Mouse (Mus musculus) embryo, embryonic 11.5 days (tissue): ENCODE measurements around the gene Tfdp2.
"Not testable (repeated sequence)": the region's sequence is repeated elsewhere in the genome, so short reads cannot be mapped to it uniquely, and the experiment has no call there.

Experiments used
- DNase-seq: peaks from one replicate; pipeline ENCODE4 v3.0.0-alpha.2; 2012; ENCODE audit warnings: low read depth, low spot score

The Tfdp2 gene

GRCm38 (mm10) chr9:96195885-96196622, at the start of gene Tfdp2:
Gene Tfdp2, plus strand, starts transcription at chr9:96196275.
- DNase-seq, result peak; percentile 82

DNA sequence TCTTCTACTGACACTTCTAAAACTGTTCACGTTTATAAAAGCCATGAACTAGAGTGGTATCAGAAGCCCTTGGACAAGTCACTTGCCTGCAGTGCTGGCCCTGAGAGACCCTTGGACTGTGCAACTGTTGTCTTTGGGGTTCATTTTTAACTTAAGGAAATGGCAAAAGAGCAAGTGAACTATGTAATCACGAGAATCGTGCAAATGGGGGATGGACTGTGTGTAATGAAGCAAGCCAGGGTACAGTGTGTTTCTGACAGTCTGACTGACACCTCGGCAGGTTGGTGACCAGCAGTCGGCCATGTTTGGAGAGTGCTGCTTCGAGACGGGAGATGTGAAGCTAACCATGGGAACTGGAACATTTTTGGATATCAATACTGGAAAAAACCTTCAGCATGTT, 43.3 kb upstream of the Tfdp2 start:
- DNase-seq, result no peak

DNA sequence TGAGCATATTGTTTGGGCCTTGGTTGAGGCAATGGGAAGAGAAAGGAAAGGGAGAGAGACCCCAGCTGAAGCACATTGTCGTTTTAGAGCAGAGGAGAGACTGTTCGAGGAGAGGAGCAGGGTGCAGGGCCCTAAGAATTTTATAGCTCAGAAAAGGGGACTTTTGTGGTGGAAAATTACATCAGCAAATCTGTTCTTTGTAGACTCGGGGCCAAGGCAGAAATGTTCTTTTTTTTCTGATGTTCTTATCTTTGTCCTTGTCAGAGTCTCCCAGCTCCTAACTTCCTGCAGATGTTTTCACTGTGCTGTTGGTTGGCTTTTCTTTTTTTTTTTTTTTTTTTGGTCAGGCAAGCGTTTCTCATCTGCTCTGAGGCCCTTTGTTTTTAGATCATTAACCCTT, 37.6 kb upstream of the Tfdp2 start:
- no peak for DNase-seq

- no peak for DNase-seq
These were observed 37.0 kb upstream of the Tfdp2 start for GRCm38 (mm10) chr9:96159047-96159446.

DNA sequence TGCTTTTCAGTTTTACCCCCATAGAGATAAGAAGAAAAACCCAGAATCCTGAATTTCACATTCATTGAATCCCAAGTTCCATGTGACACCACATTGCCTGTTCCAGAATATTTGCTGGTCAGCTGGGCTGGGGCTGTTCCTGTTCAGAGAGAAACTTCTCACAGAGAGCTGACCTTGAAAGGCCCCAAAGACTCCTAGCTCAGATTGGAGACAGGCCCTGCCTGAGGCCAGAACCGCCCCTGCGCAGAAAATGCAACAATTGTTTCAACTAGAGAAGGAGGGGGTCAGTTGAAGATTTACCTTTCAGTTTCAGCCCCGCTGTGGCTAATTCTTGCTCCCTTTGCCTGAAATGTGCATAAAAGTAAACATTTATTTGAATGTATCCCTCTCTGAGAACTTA, 35.3 kb upstream of the Tfdp2 start:
- DNase-seq, result no peak

DNA sequence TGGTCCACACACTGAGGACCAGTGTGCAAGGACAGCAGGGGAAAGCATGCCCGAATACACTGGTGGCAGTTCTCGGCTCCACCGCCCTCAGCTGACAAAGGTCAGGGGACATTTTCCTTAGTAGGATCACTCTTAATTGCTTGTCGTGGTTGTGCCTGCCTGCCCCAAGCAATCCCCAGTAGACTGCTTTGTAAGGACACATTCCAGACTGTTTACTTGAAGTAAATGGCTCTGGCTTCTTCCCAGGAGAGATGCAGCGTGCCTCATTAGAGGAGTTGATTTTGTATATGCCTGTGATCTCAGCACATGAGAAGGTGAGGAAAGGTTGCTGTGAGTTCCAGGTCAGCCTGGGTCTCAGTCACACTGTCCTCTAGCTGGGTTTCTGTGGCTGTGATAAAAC, 33.7 kb upstream of the Tfdp2 start:
- DNase-seq, result no peak

DNA sequence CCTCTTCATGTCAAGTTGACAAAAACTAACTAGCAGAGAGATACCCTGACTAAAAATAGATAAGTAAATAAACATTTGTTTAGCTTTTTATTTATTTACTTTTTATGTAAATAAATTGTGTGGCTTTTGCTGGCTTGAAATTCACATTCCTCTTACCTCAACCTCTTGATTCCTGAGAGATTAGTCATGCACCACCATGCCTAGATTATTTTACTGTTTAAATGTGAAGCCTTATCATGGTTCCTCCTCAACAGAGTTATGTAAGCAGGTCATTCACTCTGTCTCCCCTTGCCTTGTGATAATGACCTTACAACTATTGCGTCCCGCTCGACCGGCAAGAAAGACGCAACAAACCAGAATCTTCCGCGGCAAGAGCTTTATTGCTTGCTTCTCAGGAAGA, 32.6 kb upstream of the Tfdp2 start:
- no peak for DNase-seq

DNA sequence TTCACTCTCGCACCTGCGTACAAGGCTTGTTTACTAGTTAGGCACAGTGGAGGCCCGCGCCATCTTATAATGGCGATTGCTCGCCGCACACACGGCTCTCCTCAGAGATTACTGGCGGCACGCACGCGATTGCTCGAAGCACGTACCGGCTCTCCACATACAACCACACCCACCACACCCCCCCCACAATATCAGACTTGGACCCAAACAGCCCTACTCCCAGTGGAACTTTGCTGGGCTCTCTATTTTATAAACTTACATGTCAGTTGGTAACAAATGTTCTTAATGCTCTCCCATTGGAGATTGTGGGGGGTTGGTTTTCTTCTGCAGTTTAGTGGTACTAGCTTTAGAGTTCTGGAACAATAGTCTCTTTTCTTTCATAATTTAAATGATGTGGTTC, 32.1 kb upstream of the Tfdp2 start:
- not testable (repeated sequence) for DNase-seq

- peak; percentile 58 for DNase-seq
These were observed 28.9 kb upstream of the Tfdp2 start for GRCm38 (mm10) chr9:96167168-96167585.

- DNase-seq, result no peak
These were observed 25.5 kb upstream of the Tfdp2 start for GRCm38 (mm10) chr9:96170600-96170999.

- DNase-seq, result no peak
These were observed 11.2 kb upstream of the Tfdp2 start for GRCm38 (mm10) chr9:96184909-96185308.

GRCm38 (mm10) chr9:96186701-96187100, 9.4 kb upstream of the Tfdp2 start:
- no peak for DNase-seq

- DNase-seq, result no peak
These were observed 634 bp downstream of the Tfdp2 start for GRCm38 (mm10) chr9:96196636-96197181.

DNA sequence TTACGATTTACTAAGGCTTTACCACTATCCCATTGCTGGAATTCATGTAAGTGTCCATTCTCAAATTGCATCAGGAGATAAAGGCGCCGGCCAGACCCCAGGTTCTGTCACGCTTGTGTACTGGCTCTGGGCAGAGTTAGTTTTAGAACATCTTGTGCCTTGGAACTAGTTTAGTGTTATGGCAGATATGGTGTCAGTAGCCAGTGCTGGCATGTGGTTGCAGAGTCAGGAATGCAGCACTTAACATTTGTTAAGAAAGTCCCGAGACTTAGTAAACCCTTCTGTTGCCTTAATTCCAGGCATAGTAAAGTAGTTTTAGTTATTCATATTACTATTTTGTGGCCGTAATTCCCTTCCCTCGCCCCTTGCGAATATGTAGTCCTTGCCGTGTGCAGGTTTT, 1.7 kb downstream of the Tfdp2 start:
- no peak for DNase-seq

GRCm38 (mm10) chr9:96203663-96204062, 7.6 kb downstream of the Tfdp2 start:
- DNase-seq, result no peak

- DNase-seq, result no peak
These were observed 11.4 kb downstream of the Tfdp2 start for GRCm38 (mm10) chr9:96207428-96207827.

DNA sequence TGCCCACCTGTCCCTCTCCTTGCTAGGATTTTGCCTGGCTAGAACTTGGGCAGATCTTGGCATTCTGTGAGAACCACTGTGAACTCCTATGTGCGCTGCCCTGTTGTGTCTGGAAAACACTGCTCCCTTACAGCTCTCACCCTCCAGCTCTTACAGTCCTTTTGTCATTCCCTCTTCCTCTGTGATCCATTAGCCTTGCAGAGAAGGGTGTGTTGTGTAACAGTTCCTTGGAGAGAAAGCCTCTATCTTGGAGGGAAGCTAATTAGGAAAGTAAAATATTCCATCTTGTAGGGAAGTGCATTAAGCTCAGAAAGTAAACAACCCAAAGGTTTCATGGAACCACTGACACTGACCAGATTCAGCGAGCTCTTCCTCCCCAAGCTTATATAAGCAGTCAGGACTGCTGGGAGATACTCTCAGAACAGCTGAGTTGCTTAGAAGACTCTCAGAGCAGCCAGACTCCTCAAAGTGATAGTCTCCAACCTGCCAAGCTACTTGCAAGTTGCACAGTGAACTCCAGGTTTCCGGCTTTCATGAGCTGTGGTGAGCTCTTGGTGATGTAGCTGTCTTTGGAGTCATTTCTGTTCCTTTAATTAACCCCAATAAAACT, 17.1 kb downstream of the Tfdp2 start:
- no peak for DNase-seq

DNA sequence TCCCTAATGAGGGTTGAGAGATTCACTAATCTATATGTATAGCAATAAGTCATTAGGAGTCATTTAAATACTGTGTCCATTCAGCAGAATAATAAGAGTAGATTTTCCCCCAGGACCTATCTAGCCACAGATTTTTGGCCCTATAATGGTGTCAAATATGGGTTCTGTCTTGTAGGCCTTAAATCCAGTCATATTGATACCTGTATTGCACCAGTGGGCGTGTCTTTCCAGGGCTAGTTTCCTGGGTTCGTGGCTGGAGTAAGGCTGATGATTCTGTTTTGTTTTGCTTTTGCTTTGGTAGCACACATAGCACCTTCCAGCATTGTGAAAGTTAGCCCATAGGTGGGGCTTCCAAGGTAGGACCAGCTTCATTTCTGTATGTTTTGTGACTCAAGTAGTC, 18.1 kb downstream of the Tfdp2 start:
- DNase-seq, result no peak

DNA sequence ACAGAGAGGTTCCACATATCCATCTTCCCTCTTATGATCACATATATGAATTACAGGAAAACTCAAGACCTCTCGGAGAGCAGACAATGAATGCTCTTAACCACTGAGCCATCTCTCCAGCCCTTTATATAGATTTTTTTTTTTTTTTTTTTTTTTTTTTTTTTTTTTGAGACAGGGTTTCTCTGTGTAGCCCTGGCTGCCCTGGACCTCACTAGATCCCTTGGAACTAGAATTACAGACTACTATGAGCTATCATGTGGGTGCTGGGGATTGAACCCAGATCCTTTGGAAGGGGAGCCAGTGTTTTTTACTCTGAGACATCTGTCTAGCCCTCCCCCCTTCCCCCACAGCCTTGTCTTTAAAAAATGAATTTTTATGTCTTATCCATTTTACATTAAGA, 21.2 kb downstream of the Tfdp2 start:
- no peak for DNase-seq

DNA sequence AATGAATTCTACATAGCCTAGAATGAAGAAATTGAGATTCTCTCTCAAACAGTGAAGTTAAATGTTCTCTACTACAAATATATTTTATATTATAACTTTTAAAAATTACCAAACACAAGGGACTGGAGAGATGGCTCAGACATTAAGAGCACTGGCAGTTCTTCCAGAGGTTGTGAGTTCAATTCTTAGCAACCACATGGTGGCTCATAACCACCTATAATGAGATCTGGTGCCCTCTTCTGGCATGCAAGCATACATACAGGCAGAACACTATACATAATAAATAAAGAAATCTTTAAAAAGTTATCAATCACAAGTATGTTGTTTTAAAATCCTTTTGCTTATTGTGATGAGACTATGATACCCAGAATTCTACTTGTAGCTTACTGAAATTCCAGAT, 21.7 kb downstream of the Tfdp2 start:
- DNase-seq, result no peak

- DNase-seq, result no peak
These were observed 23.1 kb downstream of the Tfdp2 start for GRCm38 (mm10) chr9:96219114-96219669.

GRCm38 (mm10) chr9:96220419-96220818, 24.3 kb downstream of the Tfdp2 start:
- no peak for DNase-seq

GRCm38 (mm10) chr9:96223302-96223701, 27.2 kb downstream of the Tfdp2 start:
- DNase-seq, result no peak
